Mouse (Mus musculus): ENCODE data around the gene Zc3hav1l. TPM values are rescaled to one million over a fixed set of nuclear protein-coding genes. Genes with fewer than 3 reads are reported as not detected.

Zc3hav1l gene
- polyA plus RNA-seq, 1 experiment = 14.3 TPM

GRCm38 (mm10) chr6:38292871-38293646 lies 6.0 kb downstream of the Zc3hav1l start:
- no peak for TF ChIP-seq CTCF (IDR thresholded peaks at IDR 0.05; ENCODE audit: borderline replicate concordance, insufficient read depth, low read length)
- TF ChIP-seq POLR2A (IDR thresholded peaks at IDR 0.05; ENCODE audit: low read depth, low read length) = no peak
- no peak overlapping the region for H3K27ac ChIP-seq (ENCODE audit: insufficient read depth, low read length)
- H3K4me1 ChIP-seq (ENCODE audit: control insufficient read depth, insufficient read depth, low read length) = peaks cover 3% of the 10 kb centered on the region; the same call in 1 of the 2 replicates
- no peak overlapping the region for H3K4me3 ChIP-seq (ENCODE audit: insufficient read depth, low read length)

DNA sequence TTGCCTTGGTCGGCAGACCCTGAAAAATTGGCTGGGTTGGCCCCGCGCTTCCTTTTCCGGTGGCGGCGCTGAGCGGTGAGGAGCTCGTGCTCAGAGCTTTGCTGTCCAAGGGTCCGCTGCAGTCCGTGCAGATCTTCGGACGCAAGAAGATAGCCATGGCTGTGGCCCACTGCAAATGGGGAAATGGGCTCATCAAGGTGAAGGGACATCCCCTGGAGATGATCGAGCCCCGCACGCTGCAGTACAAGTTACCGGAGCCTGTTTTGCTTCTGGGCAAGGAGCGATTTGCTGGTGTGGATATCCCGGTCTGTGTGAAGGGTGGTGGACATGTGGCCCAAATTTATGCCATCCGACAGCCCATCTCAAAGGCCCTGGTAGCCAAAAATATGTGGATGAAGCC lies 14.6 kb downstream of the Zc3hav1l start:
- H3K4me1 ChIP-seq (ENCODE audit: control insufficient read depth, insufficient read depth, low read length) = no peaks in the 10 kb centered on the region
- H3K27ac ChIP-seq (ENCODE audit: insufficient read depth, low read length) = no peak overlapping the region
- no peak overlapping the region for H3K4me3 ChIP-seq (ENCODE audit: insufficient read depth, low read length)
- TF ChIP-seq CTCF (IDR thresholded peaks at IDR 0.05; ENCODE audit: borderline replicate concordance, insufficient read depth, low read length) (no peak), POLR2A (IDR thresholded peaks at IDR 0.05; ENCODE audit: low read depth, low read length) (no peak)

DNA sequence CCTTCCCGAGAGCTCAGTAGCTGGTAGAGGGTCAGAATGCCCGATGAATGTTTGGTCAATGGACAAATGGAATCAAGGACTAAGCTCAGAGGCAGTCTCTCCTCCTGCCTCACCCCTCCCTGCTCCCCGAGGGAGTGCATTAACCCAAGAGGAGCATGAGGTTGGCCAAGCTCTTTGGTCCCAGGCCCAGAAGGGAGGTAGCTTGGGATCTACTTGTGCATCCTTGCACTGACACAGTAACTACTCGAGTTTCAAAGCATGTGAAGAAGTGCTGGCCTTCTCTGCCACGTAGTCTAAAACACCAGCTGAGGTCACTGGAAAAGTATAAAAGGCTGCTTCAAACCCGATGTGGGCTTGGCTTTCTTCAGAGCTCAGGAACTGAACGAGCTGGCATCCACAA lies 34.6 kb downstream of the Zc3hav1l start:
- TF ChIP-seq POLR2A (IDR thresholded peaks at IDR 0.05; ENCODE audit: low read depth, low read length) (no peak), CTCF (IDR thresholded peaks at IDR 0.05; ENCODE audit: borderline replicate concordance, insufficient read depth, low read length) (no peak)
- Histone ChIP-seq H3K4me1 (ENCODE audit: control insufficient read depth, insufficient read depth, low read length) (no peaks in the 10 kb centered on the region), H3K27ac (ENCODE audit: insufficient read depth, low read length) (no peak overlapping the region)

DNA sequence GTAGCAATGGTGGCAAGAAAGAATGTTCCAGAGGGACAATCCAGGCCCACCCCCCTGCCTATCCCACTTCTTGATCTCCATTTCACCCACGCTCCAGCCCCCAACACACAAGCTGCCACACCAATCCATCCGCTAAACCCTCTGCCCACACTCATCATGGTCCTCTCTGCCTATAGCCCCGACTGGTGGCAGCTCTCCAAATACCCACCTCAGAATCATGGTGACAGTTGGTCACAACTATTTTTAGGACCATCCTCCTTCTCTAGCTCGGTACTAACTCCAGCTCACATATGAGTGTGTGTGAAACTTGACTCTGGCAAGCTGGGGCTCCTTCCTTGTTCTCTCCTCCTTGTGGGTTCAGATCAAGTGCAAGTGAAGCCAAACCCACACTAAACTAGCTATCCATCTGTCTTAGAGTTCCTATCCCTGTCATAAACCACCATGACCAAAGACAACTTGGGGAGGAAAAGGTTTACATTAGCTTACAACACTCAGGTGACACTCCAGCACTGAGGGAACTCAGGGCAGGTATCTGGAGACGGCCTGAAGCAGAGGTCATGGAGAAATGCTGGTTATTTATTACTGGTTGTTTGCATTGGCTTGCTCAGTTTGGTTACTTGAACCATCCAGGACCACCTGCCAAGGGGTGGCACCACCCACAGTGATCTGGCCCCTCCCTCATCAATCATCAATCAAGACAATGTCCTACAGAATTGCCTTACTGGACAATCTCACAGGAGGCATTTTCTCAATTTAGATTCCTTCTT lies 35.5 kb downstream of the Zc3hav1l start:
- Histone ChIP-seq H3K4me3 (ENCODE audit: insufficient read depth, low read length) (no peak overlapping the region), H3K4me1 (ENCODE audit: control insufficient read depth, insufficient read depth, low read length) (no peaks in the 10 kb centered on the region), H3K27ac (ENCODE audit: insufficient read depth, low read length) (no peak overlapping the region)
- TF ChIP-seq CTCF (IDR thresholded peaks at IDR 0.05; ENCODE audit: borderline replicate concordance, insufficient read depth, low read length) (no peak), POLR2A (IDR thresholded peaks at IDR 0.05; ENCODE audit: low read depth, low read length) (no peak)

More for the DNA sequence above, 34.6 kb downstream of the Zc3hav1l start:
- H3K4me3 ChIP-seq (ENCODE audit: insufficient read depth, low read length) = no peak overlapping the region

- no peaks in the 10 kb centered on the region for H3K4me1 ChIP-seq (ENCODE audit: control insufficient read depth, insufficient read depth, low read length)
- TF ChIP-seq CTCF (IDR thresholded peaks at IDR 0.05; ENCODE audit: borderline replicate concordance, insufficient read depth, low read length) = no peak
- TF ChIP-seq POLR2A (IDR thresholded peaks at IDR 0.05; ENCODE audit: low read depth, low read length) = no peak
Measured at GRCm38 (mm10) chr6:38261877-38262276, 37.2 kb downstream of the Zc3hav1l start.

DNA sequence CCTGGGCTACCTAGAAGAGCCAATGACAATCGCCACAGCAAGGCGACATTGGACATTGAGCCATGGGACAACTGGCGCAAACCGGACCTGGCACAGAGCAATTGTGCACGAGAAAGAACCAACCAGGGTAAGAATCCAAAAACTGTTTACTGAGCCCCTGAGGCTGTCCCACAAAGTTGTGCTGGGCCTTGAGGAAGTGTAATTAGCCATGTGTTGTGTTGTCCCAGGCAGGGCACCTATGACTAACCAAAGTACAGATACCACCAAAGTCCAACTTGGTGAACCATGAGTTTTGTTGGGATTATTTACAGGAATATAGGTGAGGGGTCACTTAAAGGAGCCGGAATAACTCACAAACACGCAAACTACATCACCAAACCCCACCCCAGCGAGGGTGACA lies 41.6 kb downstream of the Zc3hav1l start:
- H3K4me3 ChIP-seq (ENCODE audit: insufficient read depth, low read length) = no peak overlapping the region
- no peak overlapping the region for H3K27ac ChIP-seq (ENCODE audit: insufficient read depth, low read length)
- peaks cover 4% of the 10 kb centered on the region; the same call in 1 of the 2 replicates for H3K4me1 ChIP-seq (ENCODE audit: control insufficient read depth, insufficient read depth, low read length)
- no peak for TF ChIP-seq POLR2A (IDR thresholded peaks at IDR 0.05; ENCODE audit: low read depth, low read length)
- TF ChIP-seq CTCF (IDR thresholded peaks at IDR 0.05; ENCODE audit: borderline replicate concordance, insufficient read depth, low read length) = no peak

More at GRCm38 (mm10) chr6:38261877-38262276, 37.2 kb downstream of the Zc3hav1l start:
- Histone ChIP-seq H3K4me3 (ENCODE audit: insufficient read depth, low read length) (no peak overlapping the region), H3K27ac (ENCODE audit: insufficient read depth, low read length) (no peak overlapping the region)

DNA sequence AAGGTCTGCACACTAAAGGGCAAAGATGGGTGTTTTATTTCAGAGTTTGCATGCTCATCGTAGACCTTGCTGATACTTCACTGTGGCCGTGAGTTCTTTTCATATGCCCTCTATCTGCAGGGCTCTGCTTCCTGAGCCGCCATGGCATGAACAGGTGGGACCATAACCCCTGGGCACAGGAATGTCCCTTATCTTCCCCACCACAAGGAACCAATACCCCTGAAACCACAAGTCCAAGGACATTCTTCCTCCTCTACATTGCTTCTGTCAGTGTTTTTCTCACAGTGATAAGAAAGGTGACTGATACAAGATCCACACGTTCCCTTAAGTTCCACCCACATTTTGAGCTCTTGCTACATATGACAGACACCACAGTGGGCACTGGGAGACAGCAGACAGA lies 42.3 kb downstream of the Zc3hav1l start:
- TF ChIP-seq POLR2A (IDR thresholded peaks at IDR 0.05; ENCODE audit: low read depth, low read length) (no peak), CTCF (IDR thresholded peaks at IDR 0.05; ENCODE audit: borderline replicate concordance, insufficient read depth, low read length) (no peak)
- H3K27ac ChIP-seq (ENCODE audit: insufficient read depth, low read length) = no peak overlapping the region
- H3K4me3 ChIP-seq (ENCODE audit: insufficient read depth, low read length) = no peak overlapping the region
- H3K4me1 ChIP-seq (ENCODE audit: control insufficient read depth, insufficient read depth, low read length) = peaks cover 5% of the 10 kb centered on the region; the same call in 1 of the 2 replicates

GRCm38 (mm10) chr6:38255794-38256193 lies 43.3 kb downstream of the Zc3hav1l start:
- H3K27ac ChIP-seq (ENCODE audit: insufficient read depth, low read length) = no peak overlapping the region
- peaks cover 5% of the 10 kb centered on the region; the same call in 1 of the 2 replicates for H3K4me1 ChIP-seq (ENCODE audit: control insufficient read depth, insufficient read depth, low read length)
- TF ChIP-seq CTCF (IDR thresholded peaks at IDR 0.05; ENCODE audit: borderline replicate concordance, insufficient read depth, low read length) = no peak
- TF ChIP-seq POLR2A (IDR thresholded peaks at IDR 0.05; ENCODE audit: low read depth, low read length) = no peak
- H3K4me3 ChIP-seq (ENCODE audit: insufficient read depth, low read length) = no peak overlapping the region

GRCm38 (mm10) chr6:38253736-38254641 lies 45.1 kb downstream of the Zc3hav1l start, which contains the start of gene D630045J12Rik:
TSS of gene D630045J12Rik (minus strand) at chr6:38254009.
- Histone ChIP-seq H3K27ac (ENCODE audit: insufficient read depth, low read length) (no peak within 1 kb of the TSS), H3K4me1 (ENCODE audit: control insufficient read depth, insufficient read depth, low read length) (peaks cover 5% of the 10 kb centered on the region; the same call in 1 of the 2 replicates), H3K4me3 (ENCODE audit: insufficient read depth, low read length) (peak within 1 kb of the TSS; percentile 64)
- TF ChIP-seq POLR2A (IDR thresholded peaks at IDR 0.05; ENCODE audit: low read depth, low read length) (no peak), CTCF (IDR thresholded peaks at IDR 0.05; ENCODE audit: borderline replicate concordance, insufficient read depth, low read length) (no peak)
